8 mouse cellular contexts compared by ENCODE assay signal in the genomic region with DNA sequence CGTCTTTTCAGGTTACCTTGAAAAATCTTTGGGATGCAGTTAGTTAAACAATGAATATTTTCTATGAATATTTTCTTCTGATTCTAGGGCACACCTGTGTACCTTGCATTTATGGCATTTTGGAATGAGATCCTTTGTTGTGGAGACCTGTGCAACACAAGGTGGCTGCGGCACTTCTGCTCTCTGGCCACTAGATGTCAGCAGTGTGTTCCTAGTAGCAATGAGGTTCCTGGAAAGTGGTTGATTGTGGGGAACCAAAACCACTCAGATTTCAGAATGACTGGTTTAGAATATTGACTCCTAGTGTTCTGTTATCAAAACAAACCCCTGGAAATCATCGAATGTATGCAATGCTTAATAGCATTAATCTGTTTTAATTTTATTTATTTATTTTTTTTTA. TPM values are rescaled to one million over a fixed set of nuclear protein-coding genes. Genes with fewer than 3 reads are reported as not detected.
A peak's percentile ranks its signal among the peaks of the same experiment; 100 is the strongest.
DNase-seq lines count a peak whose midpoint lies in the region; ATAC-seq and TF ChIP-seq lines count a peak whose summit lies in the region.

No protein-coding gene starts in this region.

- no peak overlapping the region for H3K9ac ChIP-seq in forebrain, embryonic 12.5 days
- H3K9ac ChIP-seq in liver, postnatal 0 days (replicated peaks), result no peak overlapping the region

- TF ChIP-seq CTCF in thymus, adult 2 months (IDR thresholded peaks at IDR 0.05; ENCODE audit: borderline replicate concordance, control insufficient read depth, extremely low read depth, insufficient read depth, low read length, poor library complexity), result no peak
- peak; percentile 91 for TF ChIP-seq CTCF in liver, postnatal 0 days (IDR thresholded peaks at IDR 0.05; ENCODE audit: low read depth)

- no peaks in the 10 kb centered on the region for H3K9me3 ChIP-seq in forebrain, embryonic 12.5 days
- H3K9me3 ChIP-seq in liver, postnatal 0 days (ENCODE audit: low read length), result no peaks in the 10 kb centered on the region

- 11% methylated on average over 3 of the region's 3 CpGs for WGBS in thymus, adult 2 months
- 5% methylated on average over 3 of the region's 3 CpGs for WGBS in forebrain, embryonic 12.5 days
- WGBS in liver, postnatal 0 days (ENCODE audit: insufficient replicate concordance), result 7% methylated on average over 3 of the region's 3 CpGs

- no peaks in the 10 kb centered on the region for H3K27me3 ChIP-seq in thymus, adult 2 months (ENCODE audit: control insufficient read depth, insufficient read depth, low read length)
- H3K27me3 ChIP-seq in forebrain, embryonic 12.5 days, result 0 out of 2 replicates have a peak, but pooled peaks cover 5% of the 10 kb centered on the region
- H3K27me3 ChIP-seq in liver, postnatal 0 days (ENCODE audit: insufficient read depth, low read length), result no peaks in the 10 kb centered on the region

- H3K4me1 ChIP-seq in thymus, adult 2 months (replicated peaks; ENCODE audit: control insufficient read depth, insufficient read depth, low read length), result no peaks in the 10 kb centered on the region
- H3K4me1 ChIP-seq in forebrain, embryonic 12.5 days, result no peaks in the 10 kb centered on the region
- no peaks in the 10 kb centered on the region for H3K4me1 ChIP-seq in liver, postnatal 0 days (ENCODE audit: insufficient read depth)

- ATAC-seq in forebrain, embryonic 12.5 days (ENCODE audit: low FRiP score), result peak; percentile 67; the same call in 1 of the 2 replicates
- no peak for ATAC-seq in liver, postnatal 0 days
- no peak for ATAC-seq in activated CD4-positive, CD25-positive, alpha-beta regulatory T cell, adult 4 months

- no peak overlapping the region for H3K4me3 ChIP-seq in thymus, adult 2 months (ENCODE audit: control insufficient read depth, insufficient read depth, low read length)
- H3K4me3 ChIP-seq in forebrain, embryonic 12.5 days (replicated peaks), result no peak overlapping the region
- no peak overlapping the region for H3K4me3 ChIP-seq in liver, postnatal 0 days (ENCODE audit: low read depth, low read length)

- H3K36me3 ChIP-seq in thymus, adult 2 months (ENCODE audit: control insufficient read depth, insufficient read depth, low read length), result no peaks in the 10 kb centered on the region
- H3K36me3 ChIP-seq in forebrain, embryonic 12.5 days (replicated peaks), result no peaks in the 10 kb centered on the region
- H3K36me3 ChIP-seq in liver, postnatal 0 days (replicated peaks; ENCODE audit: insufficient read depth, low read length), result no peaks in the 10 kb centered on the region

- DNase-seq in thymus, adult 2 months, result peak; percentile 26
- no peak for DNase-seq in thymus, adult 18-20 months
- peak; percentile 33 for DNase-seq in c-Kit-positive CD71-negative TER-119-negative erythroid progenitor cells, embryonic 14.5 days (ENCODE audit: low read depth)
- peak; percentile 80 for DNase-seq in kidney, postnatal 10 days
- peak; percentile 58 for DNase-seq in liver, postnatal 0 days
- DNase-seq in ovary, postnatal 14 days (ENCODE audit: low spot score), result peak; percentile 41

- TF ChIP-seq POLR2A in thymus, adult 2 months (IDR thresholded peaks at IDR 0.05; ENCODE audit: control insufficient read depth, extremely low read depth, insufficient read depth, low read length, poor library complexity), result no peak

- TF ChIP-seq EP300 in liver, postnatal 0 days (IDR thresholded peaks at IDR 0.05; ENCODE audit: low read depth), result no peak

- H3K27ac ChIP-seq in thymus, adult 2 months (ENCODE audit: control insufficient read depth, insufficient read depth, low read length), result no peak overlapping the region
- H3K27ac ChIP-seq in forebrain, embryonic 12.5 days, result no peak overlapping the region
- H3K27ac ChIP-seq in liver, postnatal 0 days (ENCODE audit: low read depth), result no peak overlapping the region

- H3K4me2 ChIP-seq in forebrain, embryonic 12.5 days, result no peak overlapping the region
- no peak overlapping the region for H3K4me2 ChIP-seq in liver, postnatal 0 days (ENCODE audit: low read depth, low read length)

RNA-seq across cellular contexts. Expression of a gene that starts 31.7 kb away (rescaled TPM):
- polyA plus RNA-seq in thymus, adult 2 months (2012; rRNA removed), result 0.06 and 0.16 TPM in 2 replicates
- 0.20 and 0.42 TPM in 2 replicates for polyA plus RNA-seq in forebrain, embryonic 12.5 days (2016; fragmentation: Nextera tagmentation; extraction: Ambion mirVana)
- 0.06 TPM in 1 of 2 replicates, not detected in the other for polyA plus RNA-seq in liver, postnatal 0 days (2015; fragmentation: Nextera tagmentation; extraction: Ambion mirVana)
- polyA plus RNA-seq in activated CD4-positive, CD25-positive, alpha-beta regulatory T cell, adult 4 months (2017; shearing (Covaris generic)), result under 1 TPM in 1 of 2 experiments, not detected in 1; 0.32 TPM

Comparison
In these comparisons a context has a peak if more than half of its experiments do, and no peak if none do; other contexts are left out.
1. DNase-seq: peak in thymus, adult 2 months (single experiment), c-Kit-positive CD71-negative TER-119-negative erythroid progenitor cells, embryonic 14.5 days (single experiment), kidney, postnatal 10 days (single experiment), liver, postnatal 0 days (single experiment) and ovary, postnatal 14 days (single experiment); none in thymus, adult 18-20 months (0 of 2).